Mouse (Mus musculus) cerebellum, adult 2 months (tissue): ENCODE results near the gene Dlec1.

Experiments used
- CTCF ChIP-seq: fragments of 200-500 bp; IDR thresholded peaks from 2 replicates; pipeline ENCODE4 v1.5.1; 2011; ENCODE audit warnings: low read depth, mild to moderate bottlenecking, control low read depth, low read length, moderate library complexity, borderline replicate concordance; ENCODE audit not compliant: insufficient read depth
- POLR2A ChIP-seq: fragments of 200-500 bp; IDR thresholded peaks from 2 replicates; pipeline ENCODE4 v1.6.1; 2011; ENCODE audit warnings: low read length, control low read depth, borderline replicate concordance; ENCODE audit not compliant: insufficient read depth

GRCm38 (mm10) chr9:119128436-119129181 is 26.3 kb downstream of the Dlec1 start:
- TF ChIP-seq CTCF (no peak), POLR2A (no peak)
